Mouse (Mus musculus) lung, postnatal 0 days (tissue): ENCODE measurements around the gene Htr2b. TPM values are rescaled to one million over a fixed set of nuclear protein-coding genes. Genes with fewer than 3 reads are reported as not detected.

Experiments used
- ATAC-seq: fragments of 200-750 bp; cut with Nextera tagmentation; 2 replicates; pipeline ENCODE4 v1.8.0; 2017; ENCODE audit warnings: moderate library complexity
- DNase-seq: peaks from one replicate; pipeline ENCODE4 v3.0.0-alpha.2; 2016; ENCODE audit warnings: low spot score
- H3K27ac ChIP-seq: fragments of 300-500 bp; sonication (generic); 2 replicates; pipeline ENCODE4 v1.5.1; 2014; ENCODE audit warnings: antibody characterized with exemption, mild to moderate bottlenecking, low read length, mixed read lengths
- H3K27me3 ChIP-seq: fragments of 300-500 bp; sonication (generic); replicated peaks from 2 replicates; pipeline ENCODE4 v1.6.1; 2014; ENCODE audit warnings: low read length, mixed read lengths; ENCODE audit not compliant: insufficient read depth
- H3K36me3 ChIP-seq: fragments of 300-500 bp; sonication (generic); 2 replicates; pipeline ENCODE4 v1.6.1; 2014; ENCODE audit warnings: low read length, mixed read lengths; ENCODE audit not compliant: insufficient read depth
- H3K4me1 ChIP-seq: fragments of 300-500 bp; sonication (generic); 2 replicates; pipeline ENCODE4 v1.6.1; 2014; ENCODE audit warnings: antibody characterized with exemption, low read depth, low read length, mixed read lengths; ENCODE audit not compliant: insufficient read depth
- H3K4me2 ChIP-seq: fragments of 300-500 bp; sonication (generic); replicated peaks from 2 replicates; pipeline ENCODE4 v1.6.1; 2014; ENCODE audit warnings: low read depth, mild to moderate bottlenecking, low read length, moderate library complexity, mixed read lengths
- H3K4me3 ChIP-seq: fragments of 300-500 bp; sonication (generic); 2 replicates; pipeline ENCODE4 v1.5.1; 2014; ENCODE audit warnings: low read depth, low read length
- H3K9ac ChIP-seq: fragments of 300-500 bp; sonication (generic); replicated peaks from 2 replicates; pipeline ENCODE4 v1.6.1; 2014; ENCODE audit warnings: low read depth, mild to moderate bottlenecking
- H3K9me3 ChIP-seq: fragments of 300-500 bp; sonication (generic); 2 replicates; pipeline ENCODE4 v1.6.1; 2016; ENCODE audit warnings: low read length, mixed read lengths
- CTCF ChIP-seq: IDR thresholded peaks from 2 replicates; pipeline ENCODE4 v1.5.1; 2016; ENCODE audit warnings: antibody characterized with exemption, mild to moderate bottlenecking
- EP300 ChIP-seq: IDR thresholded peaks from 2 replicates; pipeline ENCODE4 v1.6.1; 2016; ENCODE audit warnings: antibody characterized with exemption, mild to moderate bottlenecking, control low read depth
- WGBS: fragments of 180-500 bp; shearing (Covaris S2); extraction: QIAGEN DNeasy Blood & Tissue Kit; methylation state at CpG from one replicate; pipeline ENCODE4 v1.1.7; 2014; 5-methylcytosine and 5-hydroxymethylcytosine counted together
- polyA plus RNA-seq: library from polyadenylated mRNA; unstranded; fragments of >200 nt; fragmentation: Nextera tagmentation; extraction: Ambion mirVana; gene quantifications from 2 replicates; pipeline ENCODE4 v1.2.1, GENCODE M21; 2015

Gene Htr2b
- polyA plus RNA-seq, 1 experiment from 2014 or later: 1.0 TPM

GRCm38 (mm10) chr1:86146293-86146692 is 34.5 kb upstream of the Htr2b start:
- ATAC-seq: no peak
- H3K27ac ChIP-seq: no peak overlapping the region

GRCm38 (mm10) chr1:86144001-86144944 is 32.5 kb upstream of the Htr2b start:
- no peak overlapping the region for H3K4me2 ChIP-seq
- H3K27me3 ChIP-seq: no peaks in the 10 kb centered on the region
- DNase-seq (no peak), ATAC-seq (no peak)
- peak; percentile 49 for TF ChIP-seq CTCF
- TF ChIP-seq EP300: no peak
- WGBS: 74% methylated on average over 21 of the region's 21 CpGs
- no peaks in the 10 kb centered on the region for H3K4me1 ChIP-seq
- peaks cover 1% of the 10 kb centered on the region; the same call in 1 of the 2 replicates for H3K36me3 ChIP-seq
- no peaks in the 10 kb centered on the region for H3K9me3 ChIP-seq
- no peak overlapping the region for H3K9ac ChIP-seq
- H3K27ac ChIP-seq: no peak overlapping the region
- H3K4me3 ChIP-seq: no peak overlapping the region

More at GRCm38 (mm10) chr1:86146293-86146692, 34.5 kb upstream of the Htr2b start:
- TF ChIP-seq CTCF (no peak), EP300 (no peak)
- WGBS: 82% methylated on average over 5 of the region's 5 CpGs
- Histone ChIP-seq H3K36me3 (no peaks in the 10 kb centered on the region), H3K4me1 (no peaks in the 10 kb centered on the region), H3K4me3 (no peak overlapping the region), H3K4me2 (no peak overlapping the region), H3K9ac (no peak overlapping the region), H3K27me3 (no peaks in the 10 kb centered on the region), H3K9me3 (no peaks in the 10 kb centered on the region)
- no peak for DNase-seq

- no peaks in the 10 kb centered on the region for H3K9me3 ChIP-seq
- no peaks in the 10 kb centered on the region for H3K27me3 ChIP-seq
- no peak overlapping the region for H3K4me2 ChIP-seq
- H3K4me1 ChIP-seq: no peaks in the 10 kb centered on the region
- H3K9ac ChIP-seq: no peak overlapping the region
- 58% methylated on average over 4 of the region's 4 CpGs for WGBS
- DNase-seq (no peak), ATAC-seq (peak; percentile 64)
- TF ChIP-seq EP300: no peak
- no peak for TF ChIP-seq CTCF
- no peak overlapping the region for H3K4me3 ChIP-seq
- peak overlapping the region; percentile 20; the same call in 1 of the 2 replicates for H3K27ac ChIP-seq
- peaks cover 5% of the 10 kb centered on the region; the same call in 1 of the 2 replicates for H3K36me3 ChIP-seq
These were observed 31.4 kb upstream of the Htr2b start for GRCm38 (mm10) chr1:86143165-86143564.

- no peak overlapping the region for H3K4me3 ChIP-seq
- H3K4me1 ChIP-seq: no peaks in the 10 kb centered on the region
- DNase-seq: no peak
- peaks cover 8% of the 10 kb centered on the region; the same call in 1 of the 2 replicates for H3K36me3 ChIP-seq
- H3K9me3 ChIP-seq: no peaks in the 10 kb centered on the region
- no peak for ATAC-seq
- H3K4me2 ChIP-seq: no peak overlapping the region
- no peak overlapping the region for H3K27ac ChIP-seq
- TF ChIP-seq CTCF: no peak
- TF ChIP-seq EP300: no peak
- H3K27me3 ChIP-seq: no peaks in the 10 kb centered on the region
- H3K9ac ChIP-seq: no peak overlapping the region
- WGBS: 86% methylated on average over 3 of the region's 3 CpGs
These were observed 29.3 kb upstream of the Htr2b start for GRCm38 (mm10) chr1:86141081-86141480.

- 93% methylated on average over 6 of the region's 6 CpGs for WGBS
- peaks cover 17% of the 10 kb centered on the region; the same call in 1 of the 2 replicates for H3K36me3 ChIP-seq
These were observed 23.5 kb upstream of the Htr2b start for GRCm38 (mm10) chr1:86135315-86135714.

GRCm38 (mm10) chr1:86133337-86133736 is 21.6 kb upstream of the Htr2b start, which contains the start of gene Gm21972:
Gene Gm21972 (plus strand): TSS chr1:86133637.
- peaks cover 22% of the 10 kb centered on the region; the same call in 1 of the 2 replicates for H3K36me3 ChIP-seq
- TF ChIP-seq EP300 (no peak), CTCF (no peak)
- ATAC-seq (no peak), DNase-seq (no peak)
- no peak within 1 kb of the TSS for H3K4me2 ChIP-seq
- no peaks in the 10 kb centered on the region for H3K4me1 ChIP-seq
- no peak within 1 kb of the TSS for H3K27ac ChIP-seq
- H3K9ac ChIP-seq: no peak within 1 kb of the TSS
- H3K9me3 ChIP-seq: no peaks in the 10 kb centered on the region
- no peaks in the 10 kb centered on the region for H3K27me3 ChIP-seq
- WGBS: 97% methylated on average over 4 of the region's 4 CpGs
- H3K4me3 ChIP-seq: no peak within 1 kb of the TSS

More at GRCm38 (mm10) chr1:86135315-86135714, 23.5 kb upstream of the Htr2b start:
- Histone ChIP-seq H3K27me3 (no peaks in the 10 kb centered on the region), H3K4me3 (no peak overlapping the region), H3K9me3 (no peaks in the 10 kb centered on the region), H3K9ac (no peak overlapping the region), H3K4me2 (no peak overlapping the region), H3K27ac (no peak overlapping the region), H3K4me1 (no peaks in the 10 kb centered on the region)
- TF ChIP-seq CTCF: no peak
- TF ChIP-seq EP300: no peak
- ATAC-seq (no peak), DNase-seq (no peak)
